Mouse (Mus musculus) MEL-GATA-1-ER (cell line): ENCODE results near the gene Atg4b.
"Not testable (repeated sequence)": the region's sequence is repeated elsewhere in the genome, so short reads cannot be mapped to it uniquely, and the experiment has no call there.

Experiments used
- DNase-seq: peaks from one replicate; pipeline ENCODE4 v3.0.0-alpha.2; 2012; ENCODE audit warnings: low read depth; ENCODE audit errors: extremely low read depth

The Atg4b gene

DNA sequence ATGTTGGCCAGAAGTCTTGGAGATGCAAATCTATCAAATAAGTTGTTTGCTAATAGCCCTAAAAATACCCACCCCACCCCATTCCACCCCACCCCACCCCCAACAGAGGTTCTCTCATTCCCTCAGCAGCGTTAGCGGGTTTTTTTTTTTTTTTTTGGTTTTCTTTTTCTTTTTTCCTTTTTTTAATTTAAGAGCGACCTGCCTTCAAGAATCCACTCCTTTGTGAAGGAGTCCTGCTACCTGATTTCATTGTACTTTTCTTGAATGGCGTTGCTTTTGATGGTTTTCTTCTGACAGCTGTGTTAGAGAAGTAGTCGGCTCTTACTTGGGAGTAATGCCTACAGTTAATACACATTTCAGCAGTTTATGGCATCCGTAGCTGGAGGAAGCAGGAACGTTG, 4.3 kb downstream of the Atg4b start:
- no peak for DNase-seq

DNA sequence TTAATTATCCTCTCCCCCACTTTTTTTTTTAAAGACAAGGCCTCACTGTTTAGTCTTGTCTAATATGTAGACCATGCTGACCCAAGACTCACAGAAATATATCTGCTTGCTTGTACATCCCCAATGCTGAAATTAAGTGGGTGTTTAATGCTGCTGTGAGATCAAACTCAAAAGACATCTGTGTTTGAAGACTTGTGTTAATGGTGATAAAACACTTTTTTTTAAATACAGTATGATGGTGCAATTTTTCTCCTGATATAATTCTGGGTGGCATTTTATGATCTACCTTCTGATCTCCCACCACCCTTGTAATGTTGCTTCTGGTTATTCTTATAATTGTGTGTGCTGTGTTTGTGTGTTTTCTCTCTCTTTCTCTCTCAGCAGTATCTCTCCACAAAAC, 4.9 kb downstream of the Atg4b start:
- DNase-seq: no peak

DNA sequence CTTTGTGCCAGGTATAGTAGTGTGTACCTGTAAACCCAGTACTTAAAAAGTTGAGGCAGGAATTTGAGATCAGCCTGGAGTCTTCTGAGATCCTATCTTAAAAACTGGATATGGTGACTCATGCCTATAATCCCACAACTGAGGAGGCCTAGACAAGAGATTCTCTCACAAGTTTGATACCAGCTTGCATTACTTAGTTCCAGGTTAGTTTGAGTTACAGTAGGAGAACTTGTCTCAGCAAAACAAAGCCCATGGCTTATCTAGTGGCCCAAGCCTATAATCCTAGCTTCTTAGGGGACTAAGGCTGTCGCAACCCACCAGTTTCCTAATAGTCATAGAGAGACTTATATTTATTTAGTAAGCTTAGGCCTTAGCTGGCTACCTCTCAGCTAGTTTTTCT, 8.8 kb downstream of the Atg4b start:
- DNase-seq: no peak

DNA sequence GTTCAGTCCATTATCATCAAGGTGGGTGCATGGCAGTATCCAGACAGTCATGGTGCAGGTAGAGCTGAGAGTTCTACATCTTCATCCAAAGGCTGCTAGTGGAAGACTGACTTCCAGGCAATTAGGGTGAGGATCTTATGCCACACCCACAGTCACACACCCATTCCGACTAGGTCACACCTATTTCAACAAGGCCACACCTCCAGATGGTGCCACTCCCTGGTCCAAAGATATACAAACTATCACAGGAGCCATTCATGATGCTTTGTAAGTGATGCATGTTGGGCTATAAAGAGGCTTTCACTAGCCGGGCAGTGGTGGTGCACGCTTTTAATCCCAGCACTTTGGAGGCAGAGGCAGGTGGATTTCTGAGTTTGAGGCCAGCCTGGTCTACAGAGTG, 12.2 kb downstream of the Atg4b start:
- DNase-seq: not testable (repeated sequence)

DNA sequence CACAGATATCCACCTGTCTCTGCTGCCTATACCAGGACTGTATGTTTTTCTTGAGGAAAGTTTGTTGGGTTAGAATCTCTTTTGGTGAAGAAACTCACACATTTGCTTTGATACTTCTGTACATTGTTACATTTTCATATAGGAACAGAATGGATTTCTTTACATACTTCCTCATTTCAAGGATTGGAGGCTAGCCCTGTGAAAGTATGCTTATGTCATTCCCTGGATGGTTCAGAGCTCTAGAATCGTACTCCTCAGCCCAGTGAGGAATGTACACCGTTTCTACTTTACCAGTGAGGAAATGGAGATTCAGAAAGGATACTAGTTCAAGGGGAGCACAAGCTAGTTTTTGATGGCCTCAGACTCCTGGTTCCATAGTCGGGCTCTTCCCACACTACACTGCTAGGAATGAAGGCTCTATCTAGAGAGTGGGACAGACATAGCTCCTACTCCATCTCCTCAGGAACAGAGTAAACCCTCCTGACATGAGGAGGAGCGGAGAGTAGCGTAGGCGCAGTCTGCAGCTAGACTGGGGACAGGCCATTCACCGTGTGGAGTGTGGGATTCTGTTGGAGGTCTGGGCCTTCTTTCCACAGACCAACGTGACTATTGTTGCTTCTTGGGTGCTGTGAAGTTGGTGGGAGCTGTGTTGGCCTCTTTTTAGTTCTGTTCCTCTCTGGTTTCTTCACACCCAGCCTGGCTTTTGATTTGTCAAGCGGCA, 13.7 kb downstream of the Atg4b start:
- no peak for DNase-seq

DNA sequence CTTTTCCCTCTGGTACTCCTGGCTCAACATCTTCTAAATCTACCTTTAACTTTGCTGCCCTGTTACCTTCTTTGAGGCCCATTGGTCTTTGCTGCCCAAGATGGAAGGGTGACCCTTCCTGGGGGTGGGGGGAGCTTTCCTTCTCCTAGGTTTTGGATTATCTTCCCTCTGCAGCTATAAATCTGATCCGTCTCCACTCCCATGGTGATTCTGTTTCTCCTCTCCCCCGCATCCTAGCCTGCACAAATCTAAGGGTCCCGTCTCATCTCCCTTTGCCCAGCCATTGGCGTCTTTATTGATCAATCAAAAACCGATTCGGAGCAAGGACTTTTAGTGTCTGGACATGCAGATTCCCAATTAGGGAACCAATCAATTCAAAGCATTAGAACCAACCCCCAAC, 16.3 kb downstream of the Atg4b start:
- DNase-seq: no peak

DNA sequence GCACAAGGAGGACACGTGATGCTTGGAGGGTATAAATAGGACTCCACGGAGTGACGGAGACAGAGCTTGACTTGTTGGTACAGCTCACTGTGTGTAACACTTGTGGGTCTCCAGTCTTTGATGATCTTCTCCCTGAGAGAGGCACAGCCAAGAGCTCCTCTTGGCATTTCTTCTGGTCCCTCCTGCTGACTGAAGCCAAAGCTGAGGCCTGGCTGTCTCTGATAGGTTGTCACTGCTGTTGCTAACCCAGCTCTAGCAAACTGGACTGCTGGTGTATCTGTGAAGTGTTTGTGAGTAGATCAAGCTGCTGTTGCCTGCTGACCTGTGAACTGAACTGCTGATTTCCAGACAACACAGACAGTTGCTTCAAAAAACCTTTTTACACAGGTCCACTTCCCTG, 18.6 kb downstream of the Atg4b start:
- no peak for DNase-seq

DNA sequence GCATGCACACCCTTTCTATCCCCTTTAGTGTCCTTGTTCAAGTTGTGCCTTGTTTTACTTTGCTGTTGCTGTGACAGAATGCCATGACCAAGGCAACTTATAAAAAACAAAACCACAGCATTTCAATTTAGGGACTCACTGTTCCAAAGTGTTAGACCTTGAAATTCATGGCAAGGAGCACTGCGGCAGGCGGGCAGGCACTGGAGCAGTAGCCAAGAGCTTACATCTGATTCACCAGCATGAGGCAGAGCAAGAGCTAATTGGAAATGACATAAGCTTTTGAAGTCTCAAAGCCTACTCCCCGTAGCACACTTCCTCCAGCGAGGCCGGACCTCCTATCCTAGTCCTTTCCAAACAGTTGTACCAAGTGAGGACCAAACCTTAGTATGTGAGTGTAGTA, 25.4 kb downstream of the Atg4b start:
- no peak for DNase-seq

DNA sequence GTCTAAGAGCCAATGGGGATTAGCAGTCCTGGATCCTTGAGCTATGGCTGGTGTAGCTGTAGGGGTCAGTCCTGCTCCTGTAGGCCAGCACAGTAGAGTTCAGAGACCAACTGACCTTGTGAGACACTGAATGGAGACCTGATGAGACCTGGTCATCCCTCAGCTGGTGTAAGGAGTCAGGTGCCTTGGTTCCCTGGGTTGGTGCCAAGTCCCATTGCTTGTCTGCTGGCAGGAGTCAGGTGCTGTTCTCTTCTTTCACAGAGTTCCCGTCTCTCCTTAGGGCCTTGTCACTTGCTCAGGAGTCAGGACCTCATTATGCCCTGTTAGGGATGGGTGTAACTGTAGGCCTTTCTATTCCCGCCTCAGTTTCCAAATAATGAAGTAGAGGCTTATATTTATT, 35.6 kb downstream of the Atg4b start:
- DNase-seq: no peak

DNA sequence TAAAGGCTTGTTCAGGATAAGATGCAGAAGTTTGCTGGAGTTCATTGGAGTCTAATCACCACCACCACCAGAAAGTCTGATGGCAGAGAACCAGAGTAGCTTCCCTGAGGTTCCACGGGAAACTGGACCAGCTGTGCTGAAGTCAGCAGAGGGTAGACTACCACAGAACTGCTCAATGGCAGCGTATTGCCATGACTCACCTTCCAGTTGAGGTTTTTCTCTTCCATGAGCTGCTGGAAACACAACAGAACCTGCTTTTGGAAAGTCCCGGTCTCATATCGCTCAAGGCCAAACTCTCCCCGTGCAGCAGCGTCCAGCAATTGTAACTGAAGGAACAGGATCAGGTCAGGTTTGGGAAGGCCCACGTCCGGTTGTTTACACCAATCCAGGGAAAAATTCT, 43.2 kb downstream of the Atg4b start:
- no peak for DNase-seq

DNA sequence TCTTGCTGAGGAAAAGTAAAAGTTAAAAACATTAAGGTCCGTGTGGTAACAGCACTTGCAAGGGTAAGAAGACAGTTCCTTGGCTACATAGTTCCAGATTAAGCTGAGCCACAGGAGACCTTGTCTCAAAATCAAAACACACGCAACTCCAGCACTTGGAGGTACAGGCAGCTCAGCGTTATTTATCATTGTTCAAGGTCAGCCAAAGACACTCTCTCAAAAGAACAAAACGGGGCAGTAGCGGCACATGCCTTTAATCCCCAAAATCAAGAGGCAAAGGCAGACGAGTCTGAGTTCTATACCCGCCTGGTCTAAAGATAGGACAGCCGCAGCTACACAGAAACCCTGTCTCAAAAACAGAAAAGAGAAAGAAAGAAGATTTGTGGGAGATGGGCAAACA, 44.6 kb downstream of the Atg4b start:
- DNase-seq: no peak

DNA sequence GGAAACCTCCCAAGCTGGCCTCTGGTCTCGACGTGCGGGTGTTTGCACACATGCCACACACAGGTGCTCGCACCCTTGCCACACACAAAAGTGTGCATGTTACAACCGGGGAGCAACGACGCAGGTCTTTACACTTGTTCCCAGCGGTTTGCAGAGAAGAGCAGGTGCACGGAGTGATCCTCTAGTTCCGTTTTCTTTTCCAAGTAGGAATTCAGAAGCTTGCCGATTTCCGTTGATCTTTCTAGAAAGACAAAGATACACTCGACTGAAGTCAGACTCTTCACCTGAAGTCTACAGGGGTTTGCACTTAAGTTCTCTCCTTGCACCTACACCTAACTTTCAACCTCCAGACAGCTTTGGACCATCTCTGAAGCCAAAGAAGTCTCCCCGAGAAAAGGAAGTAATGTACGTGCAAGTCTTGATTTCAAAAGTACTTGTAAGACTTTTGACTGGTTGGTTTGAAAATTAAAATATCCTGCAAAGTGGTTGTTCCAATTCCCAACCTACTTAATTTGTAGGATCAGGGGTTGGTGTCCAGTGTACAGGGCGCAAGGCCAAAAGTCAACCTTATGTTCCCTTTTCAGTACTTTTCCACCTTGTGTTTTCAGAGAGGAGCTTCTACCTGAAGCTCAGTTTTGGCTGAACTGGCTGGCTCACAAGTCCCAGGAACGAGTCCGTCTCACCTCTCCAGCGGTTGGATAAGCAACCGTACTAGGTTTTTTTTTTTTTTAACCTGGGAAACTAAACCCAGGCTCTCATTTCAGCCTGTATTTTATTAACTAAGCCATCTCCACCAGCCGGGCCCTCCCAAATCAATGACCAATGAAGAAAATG, 49.6 kb downstream of the Atg4b start:
- peak; percentile 55 for DNase-seq

DNA sequence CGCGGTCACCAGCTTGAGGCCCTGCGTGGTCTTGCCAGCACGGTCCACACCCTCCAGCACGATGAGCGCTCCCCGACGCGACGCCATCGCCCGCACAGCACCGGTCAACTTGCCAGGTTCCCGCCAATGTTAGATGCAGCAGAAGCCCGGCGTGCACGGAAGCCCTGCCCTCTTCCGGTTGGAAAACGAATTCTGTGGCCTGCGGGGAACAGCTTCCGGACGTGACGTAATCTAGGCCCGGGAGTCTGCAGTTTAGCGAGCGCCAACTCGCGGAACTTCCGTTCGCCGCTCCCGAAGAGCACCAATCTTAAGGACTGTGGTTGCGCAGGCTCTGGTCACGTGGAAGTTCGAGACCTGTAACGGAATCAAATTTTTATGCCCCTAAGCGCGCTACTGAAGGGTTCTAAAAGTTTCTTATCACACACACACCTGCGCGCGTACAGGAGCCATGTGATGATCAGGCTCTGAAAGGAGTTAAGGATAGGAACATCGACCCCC, 50.5 kb downstream of the Atg4b start, which contains the start of gene Dtymk:
Dtymk (minus strand) TSS at position 194 of the 498 bp plus-strand sequence.
- DNase-seq: peak; percentile 99

DNA sequence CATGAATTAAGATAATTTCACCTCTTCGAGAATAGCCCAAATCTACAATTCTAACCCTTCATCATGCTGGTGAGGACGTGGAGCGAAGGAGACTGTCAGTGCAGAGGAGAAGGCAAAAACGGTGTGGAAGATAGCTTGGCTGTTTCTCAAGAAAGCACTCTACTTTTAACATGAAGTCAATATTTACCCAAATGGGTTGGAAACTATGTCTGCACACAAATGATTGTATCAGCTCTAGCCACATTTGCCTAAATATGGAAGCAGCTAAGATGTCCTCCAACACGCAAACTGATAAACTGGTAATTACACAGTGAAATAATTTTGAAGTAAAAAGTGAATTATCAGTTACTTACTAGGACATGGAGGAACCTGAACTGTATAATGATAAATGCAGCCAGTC, 51.5 kb downstream of the Atg4b start:
- DNase-seq: peak; percentile 76

DNA sequence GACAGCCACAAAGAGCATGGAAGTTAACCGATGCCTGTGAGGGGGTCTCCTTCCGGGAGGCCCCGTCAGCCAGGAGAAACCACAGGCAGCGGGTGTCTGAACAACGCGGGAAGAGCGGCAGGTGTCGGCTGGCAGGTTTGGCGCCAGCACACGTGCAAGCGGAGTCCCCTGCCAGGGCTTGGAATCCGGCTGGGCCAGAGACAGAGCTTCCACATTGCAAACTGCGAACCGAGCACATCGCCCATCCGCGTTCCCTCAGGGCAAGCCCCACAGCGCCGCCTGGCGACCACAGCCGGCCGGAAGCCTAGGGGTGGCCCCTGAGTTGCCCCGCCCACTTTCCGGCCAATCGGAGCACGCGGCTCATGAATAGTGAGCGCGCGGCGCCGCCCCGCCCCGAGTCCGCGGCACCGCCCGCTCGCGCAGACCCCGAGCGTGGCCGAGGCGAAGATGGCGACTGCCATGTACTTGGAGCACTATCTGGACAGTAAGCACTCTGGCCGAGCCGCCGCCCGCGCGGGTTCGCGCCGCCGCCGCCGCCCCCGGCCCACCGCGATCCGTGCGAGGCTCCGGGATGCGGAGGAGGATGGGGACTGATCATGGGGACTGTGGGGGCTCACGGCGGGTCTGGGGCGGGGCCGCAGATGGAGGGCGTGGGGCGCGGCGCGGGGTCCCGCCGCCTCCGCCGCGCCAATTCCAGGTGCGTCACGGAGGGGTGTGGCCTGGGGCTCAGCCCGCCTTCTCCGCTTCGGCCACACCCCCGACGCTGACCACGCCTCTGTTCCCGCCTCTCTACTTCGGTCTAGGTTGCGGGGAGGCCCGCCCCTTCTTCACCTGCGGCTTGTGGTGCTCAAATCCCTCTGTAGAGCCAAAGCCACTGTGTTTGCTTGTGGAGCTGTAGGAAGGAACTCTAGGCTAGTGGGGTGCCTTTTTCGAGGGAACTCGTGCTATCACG, 52.5 kb downstream of the Atg4b start, which contains the start of gene Ing5:
Ing5 (plus strand) TSS at position 410 of the 952 bp plus-strand sequence.
- peak; percentile 92 for DNase-seq

DNA sequence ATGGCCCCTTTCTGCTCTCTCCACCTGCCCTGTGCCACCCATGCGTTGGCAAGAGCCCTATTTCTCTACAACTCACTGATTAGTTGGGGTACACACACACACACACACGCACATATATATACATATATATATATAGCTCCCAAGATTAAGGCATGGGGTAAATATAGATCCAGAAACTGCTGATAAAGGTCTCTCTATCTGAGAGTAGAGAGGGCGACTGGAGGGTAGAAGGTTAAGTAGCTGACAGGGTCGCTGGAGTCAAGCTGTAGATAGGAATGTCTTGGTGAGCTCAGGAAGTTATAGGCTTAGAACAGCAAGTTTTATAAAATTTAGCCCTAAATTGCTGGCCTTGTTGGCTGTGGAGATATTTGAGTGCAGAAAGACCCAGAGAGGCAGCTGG, 53.5 kb downstream of the Atg4b start:
- DNase-seq: no peak

DNA sequence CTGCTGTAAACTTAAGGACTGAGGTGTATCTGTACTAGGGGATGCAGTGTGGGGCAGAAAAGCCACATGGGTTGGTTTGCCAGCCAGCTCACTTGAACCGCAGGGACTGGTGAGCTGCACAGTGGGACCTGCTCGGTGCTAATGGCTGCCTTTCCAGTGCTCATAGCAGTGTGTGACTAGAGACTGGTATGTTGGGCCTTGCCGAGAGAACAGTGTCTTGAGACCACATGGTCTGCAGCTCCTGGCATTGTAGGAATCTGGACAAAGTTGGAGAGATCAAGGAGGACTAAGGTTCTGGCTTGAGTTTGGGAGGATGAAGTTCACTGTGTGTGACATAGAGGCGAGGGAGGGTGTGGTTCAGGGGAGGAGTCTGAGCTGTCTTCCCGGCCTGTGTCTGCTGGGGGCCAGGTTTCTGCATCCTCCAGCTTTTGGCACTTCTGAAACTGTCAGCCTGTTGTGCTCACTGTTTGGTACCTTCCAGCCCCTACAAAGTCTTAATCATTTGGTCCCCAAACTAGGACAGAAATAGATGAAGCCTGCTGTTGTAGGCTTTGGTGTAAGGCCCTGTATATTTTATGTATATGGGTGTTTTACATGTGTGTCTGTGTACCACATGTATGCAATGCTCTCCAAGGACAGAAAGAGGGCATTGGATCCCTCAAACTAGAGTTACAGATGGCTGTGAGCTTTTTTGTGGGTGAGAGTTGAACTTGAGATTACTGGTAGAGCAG, 54.1 kb downstream of the Atg4b start:
- no peak for DNase-seq

DNA sequence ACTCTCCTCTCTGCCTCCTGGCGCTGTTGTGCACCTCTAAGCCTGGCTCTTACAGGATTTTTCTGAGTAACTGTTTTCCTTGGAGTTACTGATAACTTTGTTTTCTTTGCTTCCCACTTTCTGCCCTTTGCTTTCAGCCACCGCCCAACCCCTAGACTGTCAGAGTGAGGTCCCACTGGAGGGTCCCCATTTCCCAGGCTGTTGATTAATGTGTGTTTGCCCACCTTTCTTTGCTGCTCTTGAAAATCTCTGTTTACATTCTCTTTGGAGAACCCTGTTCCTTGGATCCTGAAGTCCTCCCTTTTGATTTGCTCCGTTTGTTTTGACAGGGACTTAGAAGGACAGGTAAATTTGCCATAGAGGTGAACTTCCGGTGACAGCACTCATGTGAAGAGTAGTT, 57.6 kb downstream of the Atg4b start:
- DNase-seq: no peak

DNA sequence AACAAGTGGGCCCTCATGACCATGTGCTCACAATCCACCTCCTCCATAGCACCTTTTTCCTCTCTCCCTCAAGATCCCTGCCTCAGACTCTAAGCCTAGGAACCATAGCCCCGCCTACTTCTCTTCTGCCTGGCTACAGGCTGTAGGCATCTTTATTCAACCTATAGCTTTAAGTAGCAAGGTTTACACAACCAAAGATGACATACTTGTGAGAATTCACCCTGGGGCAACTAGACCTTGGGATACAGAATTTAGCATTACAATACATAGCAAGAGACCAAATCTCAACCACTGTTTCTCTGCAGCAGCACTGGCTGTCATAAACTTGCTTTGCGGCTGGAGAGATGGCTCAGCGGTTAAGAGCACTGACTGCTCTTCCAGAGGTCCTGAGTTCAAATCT, 58.7 kb downstream of the Atg4b start:
- DNase-seq: no peak

DNA sequence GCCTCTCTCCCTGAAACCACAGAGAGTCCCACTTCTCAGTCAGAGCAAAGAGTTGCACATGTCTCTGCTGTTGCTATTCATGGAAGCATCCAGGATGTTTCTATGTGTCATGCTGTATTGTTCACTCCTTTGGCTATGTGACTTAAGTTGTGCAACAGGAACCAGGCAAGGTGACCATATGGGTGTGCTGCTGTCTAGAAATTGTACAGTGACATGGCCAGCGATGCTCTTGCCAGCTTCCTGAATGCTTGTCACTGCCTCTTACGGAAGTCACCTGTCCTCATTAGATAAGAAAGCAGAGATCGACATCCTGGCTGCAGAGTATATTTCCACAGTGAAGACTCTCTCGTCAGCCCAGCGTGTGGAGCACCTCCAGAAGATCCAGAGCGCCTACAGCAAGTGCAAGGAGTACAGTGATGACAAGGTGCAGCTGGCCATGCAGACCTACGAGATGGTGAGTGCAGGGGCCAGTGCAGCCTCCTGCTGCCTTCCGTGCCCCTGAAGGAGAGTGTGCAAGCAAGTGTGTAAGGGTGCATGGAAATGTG, 60.3 kb downstream of the Atg4b start:
- DNase-seq: no peak
